Mouse (Mus musculus) kidney, embryonic 14.5 days (tissue): Measurements from ENCODE around the gene Neurl1b. TPM values are rescaled to one million over a fixed set of nuclear protein-coding genes. Genes with fewer than 3 reads are reported as not detected.

Experiments
- ATAC-seq: fragments of 200-750 bp; cut with Nextera tagmentation; 2 replicates; pipeline ENCODE4 v1.8.0; 2017; ENCODE audit warnings: moderate number of reproducible peaks, mild to moderate bottlenecking, moderate TSS enrichment, moderate library complexity; ENCODE audit not compliant: low FRiP score, low TSS enrichment
- H3K27ac ChIP-seq: fragments of 300-500 bp; sonication (generic); 2 replicates; pipeline ENCODE4 v1.5.1; 2014; ENCODE audit warnings: low read depth, mild to moderate bottlenecking, low read length, moderate library complexity, mixed read lengths
- H3K27me3 ChIP-seq: fragments of 300-500 bp; sonication (generic); 2 replicates; pipeline ENCODE4 v1.6.1; 2014; ENCODE audit warnings: mild to moderate bottlenecking, low read length; ENCODE audit not compliant: control insufficient read depth, insufficient read depth
- H3K36me3 ChIP-seq: fragments of 300-500 bp; sonication (generic); 2 replicates; pipeline ENCODE4 v1.6.1; 2014; ENCODE audit warnings: low read length, mixed read lengths; ENCODE audit not compliant: control insufficient read depth, insufficient read depth
- H3K4me1 ChIP-seq: fragments of 300-500 bp; sonication (generic); 2 replicates; pipeline ENCODE4 v1.6.1; 2014; ENCODE audit warnings: low read length, mixed read lengths; ENCODE audit not compliant: control insufficient read depth, insufficient read depth
- H3K4me2 ChIP-seq: fragments of 300-500 bp; sonication (generic); replicated peaks from 2 replicates; pipeline ENCODE4 v1.6.1; 2014; ENCODE audit warnings: low read depth, mild to moderate bottlenecking, low read length
- H3K4me3 ChIP-seq: fragments of 300-500 bp; sonication (generic); 2 replicates; pipeline ENCODE4 v1.5.1; 2014; ENCODE audit warnings: mild to moderate bottlenecking, low read length
- H3K9ac ChIP-seq: fragments of 300-500 bp; sonication (generic); 2 replicates; pipeline ENCODE4 v1.6.1; 2014; ENCODE audit warnings: low read depth, mild to moderate bottlenecking, low read length, moderate library complexity
- H3K9me3 ChIP-seq: fragments of 300-500 bp; sonication (generic); 2 replicates; pipeline ENCODE4 v1.6.1; 2016; ENCODE audit warnings: low read length; ENCODE audit not compliant: control insufficient read depth
- WGBS: fragments of 180-500 bp; shearing (Covaris S2); extraction: QIAGEN DNeasy Blood & Tissue Kit; methylation state at CpG from one replicate; pipeline ENCODE4 v1.1.7; 2014; 5-methylcytosine and 5-hydroxymethylcytosine counted together
- polyA plus RNA-seq: library from polyadenylated mRNA; unstranded; fragments of >200 nt; fragmentation: Nextera tagmentation; extraction: Ambion mirVana; gene quantifications from 2 replicates; pipeline ENCODE4 v1.2.1, GENCODE M21; 2014

The Neurl1b gene
- 1.6 and 2.9 TPM in 2 replicates for polyA plus RNA-seq

DNA sequence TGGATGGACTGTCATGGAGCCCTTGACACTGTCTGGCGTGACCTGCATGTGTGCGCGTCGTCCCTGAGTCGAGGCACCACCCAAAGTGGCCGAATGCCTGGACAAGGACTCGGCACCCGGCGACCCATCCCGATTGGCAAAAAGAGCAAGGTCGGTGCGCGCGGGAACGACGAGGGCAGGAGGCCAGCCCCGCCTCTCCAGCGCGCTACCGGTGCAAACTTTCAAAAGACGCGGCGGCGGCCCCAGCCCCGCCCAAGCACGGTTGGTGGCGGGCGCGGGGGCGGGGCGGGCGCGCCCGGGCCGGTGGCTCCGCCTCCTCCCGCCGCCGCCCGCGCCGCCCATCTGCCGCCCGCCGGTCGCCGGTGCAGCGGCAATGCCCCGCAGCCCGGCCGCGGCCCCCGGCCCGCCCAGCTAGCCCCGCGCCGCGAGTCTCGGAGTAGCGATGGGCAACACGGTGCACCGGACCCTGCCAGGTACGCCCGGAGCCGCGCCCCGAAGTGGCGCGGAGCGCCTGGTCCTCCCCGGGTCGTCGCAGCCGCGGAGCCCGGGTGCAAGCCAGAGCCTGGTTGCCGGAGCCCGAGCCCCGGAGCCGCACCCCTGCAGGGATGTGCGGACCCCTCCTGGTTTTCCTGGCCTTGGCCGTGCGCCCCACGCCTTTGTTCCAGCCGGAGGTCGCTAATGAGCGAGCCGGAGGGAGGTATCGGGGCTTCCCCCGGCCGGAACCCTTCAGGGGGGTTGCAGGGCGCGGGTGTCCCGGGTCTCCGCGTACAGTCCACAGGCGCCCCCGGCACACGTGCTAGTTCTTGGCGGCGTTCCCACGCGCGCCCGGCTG lies at the start of gene Neurl1b:
Gene Neurl1b, plus strand, starts transcription at position 307 of the 832 bp plus-strand sequence.
- Histone ChIP-seq H3K9me3 (no peaks in the 10 kb centered on the region), H3K4me3 (peak within 1 kb of the TSS; percentile 80), H3K4me1 (peaks cover 8% of the 10 kb centered on the region; the same call in 1 of the 2 replicates), H3K27me3 (peaks cover 8% of the 10 kb centered on the region), H3K9ac (peak within 1 kb of the TSS; percentile 82), H3K4me2 (peak within 1 kb of the TSS; percentile 88), H3K36me3 (no peaks in the 10 kb centered on the region), H3K27ac (no peak within 1 kb of the TSS)
- ATAC-seq: peak; percentile 50
- under 1% methylated on average over 98 of the region's 105 CpGs for WGBS

DNA sequence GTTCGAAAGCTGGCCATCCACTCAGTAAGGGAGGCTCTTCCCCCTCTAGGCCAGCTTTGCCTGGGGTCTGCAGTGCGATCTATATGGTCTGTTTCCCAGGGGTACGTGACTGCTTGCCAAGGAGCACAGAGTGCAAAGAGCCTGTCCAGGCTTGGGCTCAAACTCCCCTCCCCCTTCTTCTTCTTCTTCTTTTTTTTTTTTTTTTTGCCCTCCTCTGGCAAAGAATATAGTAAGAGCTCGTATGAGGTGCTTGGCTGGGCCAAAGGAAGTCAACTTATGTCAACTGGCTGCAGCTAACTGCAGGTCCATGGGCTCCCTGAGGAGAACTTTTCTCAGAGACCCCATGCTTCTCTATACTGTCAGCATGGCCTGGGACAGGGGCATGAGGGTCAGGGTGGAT lies 47.8 kb upstream of the Neurl1b start:
- no peak for ATAC-seq
- Histone ChIP-seq H3K9ac (no peak overlapping the region), H3K9me3 (no peaks in the 10 kb centered on the region), H3K27me3 (no peaks in the 10 kb centered on the region), H3K4me3 (no peak overlapping the region), H3K36me3 (no peaks in the 10 kb centered on the region), H3K4me2 (no peak overlapping the region), H3K4me1 (peaks cover 26% of the 10 kb centered on the region), H3K27ac (no peak overlapping the region)
- 74% methylated on average over 4 of the region's 4 CpGs for WGBS

GRCm38 (mm10) chr17:26368336-26368992 lies 46.2 kb upstream of the Neurl1b start:
- peaks cover 18% of the 10 kb centered on the region for H3K4me1 ChIP-seq
- no peak overlapping the region for H3K4me3 ChIP-seq
- no peaks in the 10 kb centered on the region for H3K36me3 ChIP-seq
- 55% methylated on average over 10 of the region's 10 CpGs for WGBS
- no peak overlapping the region for H3K4me2 ChIP-seq
- H3K9ac ChIP-seq: no peak overlapping the region
- no peaks in the 10 kb centered on the region for H3K27me3 ChIP-seq
- ATAC-seq: peak; percentile 79
- H3K27ac ChIP-seq: peak overlapping the region; percentile 17; the same call in 1 of the 2 replicates
- no peaks in the 10 kb centered on the region for H3K9me3 ChIP-seq

GRCm38 (mm10) chr17:26370521-26371245 lies 43.9 kb upstream of the Neurl1b start:
- Histone ChIP-seq H3K9ac (no peak overlapping the region), H3K36me3 (no peaks in the 10 kb centered on the region), H3K9me3 (no peaks in the 10 kb centered on the region), H3K27me3 (no peaks in the 10 kb centered on the region), H3K4me3 (no peak overlapping the region), H3K4me1 (peaks cover 18% of the 10 kb centered on the region), H3K4me2 (no peak overlapping the region), H3K27ac (no peak overlapping the region)
- no peak for ATAC-seq
- whole genome bisulfite sequencing: 49% methylated on average over 9 of the region's 9 CpGs

DNA sequence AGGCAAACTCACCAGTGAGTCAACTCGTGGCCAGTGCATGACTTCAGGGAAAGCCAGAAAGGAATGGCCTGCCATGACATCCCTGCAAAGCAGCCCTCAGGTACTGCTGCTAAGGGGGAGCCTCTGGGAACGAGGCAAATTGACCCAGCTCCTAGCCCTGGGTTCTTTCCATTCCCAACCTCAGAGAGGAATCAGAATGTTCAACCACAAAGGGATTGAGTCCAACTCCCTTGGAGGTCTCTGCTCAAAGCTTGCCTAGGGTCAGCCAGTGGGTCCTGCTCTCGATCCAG lies 43.4 kb upstream of the Neurl1b start:
- Histone ChIP-seq H3K4me3 (no peak overlapping the region), H3K27ac (no peak overlapping the region), H3K9ac (no peak overlapping the region), H3K36me3 (no peaks in the 10 kb centered on the region), H3K4me2 (no peak overlapping the region), H3K27me3 (no peaks in the 10 kb centered on the region), H3K9me3 (no peaks in the 10 kb centered on the region), H3K4me1 (peaks cover 18% of the 10 kb centered on the region)
- ATAC-seq: no peak
- 65% methylated on average over 3 of the region's 3 CpGs for WGBS

GRCm38 (mm10) chr17:26373211-26373610 lies 41.4 kb upstream of the Neurl1b start:
- peaks cover 11% of the 10 kb centered on the region for H3K4me1 ChIP-seq
- no peak overlapping the region for H3K4me2 ChIP-seq
- no peaks in the 10 kb centered on the region for H3K27me3 ChIP-seq
- no peak for ATAC-seq
- no peaks in the 10 kb centered on the region for H3K9me3 ChIP-seq
- H3K4me3 ChIP-seq: no peak overlapping the region
- H3K9ac ChIP-seq: no peak overlapping the region
- no peaks in the 10 kb centered on the region for H3K36me3 ChIP-seq
- no peak overlapping the region for H3K27ac ChIP-seq
- 69% methylated on average over 5 of the region's 5 CpGs for WGBS

DNA sequence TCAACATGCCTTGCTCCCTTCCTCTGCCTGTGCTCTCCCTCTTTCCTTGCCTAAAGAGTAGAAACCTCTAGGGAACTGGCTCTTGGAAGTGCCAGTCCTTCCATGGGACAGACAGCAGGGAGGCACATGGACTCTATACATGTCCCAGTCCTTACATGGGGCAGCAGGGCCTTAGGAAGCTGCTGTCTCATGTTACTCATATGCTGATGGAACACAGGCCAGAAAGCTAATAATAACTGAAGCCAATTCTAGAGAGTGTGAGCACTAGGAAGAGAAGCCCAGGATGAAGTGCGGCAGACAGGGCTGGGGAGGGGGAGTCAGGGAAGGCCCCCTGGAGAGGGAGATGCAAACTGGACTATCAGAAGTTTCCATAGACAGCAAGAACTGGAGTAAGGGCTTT lies 38.2 kb upstream of the Neurl1b start:
- no peak overlapping the region for H3K4me2 ChIP-seq
- ATAC-seq: no peak
- no peaks in the 10 kb centered on the region for H3K36me3 ChIP-seq
- H3K27me3 ChIP-seq: no peaks in the 10 kb centered on the region
- H3K9me3 ChIP-seq: no peaks in the 10 kb centered on the region
- peaks cover 15% of the 10 kb centered on the region for H3K4me1 ChIP-seq
- H3K4me3 ChIP-seq: no peak overlapping the region
- no peak overlapping the region for H3K27ac ChIP-seq
- 79% methylated on average over 1 of the region's 1 CpGs for WGBS
- H3K9ac ChIP-seq: no peak overlapping the region

GRCm38 (mm10) chr17:26376994-26377744 lies 37.5 kb upstream of the Neurl1b start:
- H3K4me2 ChIP-seq: no peak overlapping the region
- H3K9me3 ChIP-seq: no peaks in the 10 kb centered on the region
- no peaks in the 10 kb centered on the region for H3K36me3 ChIP-seq
- no peaks in the 10 kb centered on the region for H3K27me3 ChIP-seq
- 75% methylated on average over 4 of the region's 4 CpGs for WGBS
- ATAC-seq: no peak
- H3K9ac ChIP-seq: no peak overlapping the region
- H3K4me1 ChIP-seq: peaks cover 21% of the 10 kb centered on the region
- no peak overlapping the region for H3K4me3 ChIP-seq
- no peak overlapping the region for H3K27ac ChIP-seq
